Mouse (Mus musculus) retina, postnatal 1 day (tissue): ENCODE measurements around the gene Pam.

ENCODE experiments used
- DNase-seq: peaks from one replicate; pipeline ENCODE4 v3.0.0-alpha.2; 2012

Pam gene

GRCm38 (mm10) chr1:97753216-97753615 is 342.2 kb downstream of the Pam start:
- DNase-seq, result no peak

GRCm38 (mm10) chr1:97748163-97748562 is 347.3 kb downstream of the Pam start:
- no peak for DNase-seq

- DNase-seq, result no peak
Measured at GRCm38 (mm10) chr1:97746261-97746660, 349.2 kb downstream of the Pam start.

- no peak for DNase-seq
Measured at GRCm38 (mm10) chr1:97745712-97746111, 349.7 kb downstream of the Pam start.
